Mouse (Mus musculus): ENCODE results near the gene Srp68. TPM values are rescaled to one million over a fixed set of nuclear protein-coding genes. Genes with fewer than 3 reads are reported as not detected.

Gene Srp68
- polyA plus RNA-seq, 2 experiments: 28.8 to 37.6 TPM

DNA sequence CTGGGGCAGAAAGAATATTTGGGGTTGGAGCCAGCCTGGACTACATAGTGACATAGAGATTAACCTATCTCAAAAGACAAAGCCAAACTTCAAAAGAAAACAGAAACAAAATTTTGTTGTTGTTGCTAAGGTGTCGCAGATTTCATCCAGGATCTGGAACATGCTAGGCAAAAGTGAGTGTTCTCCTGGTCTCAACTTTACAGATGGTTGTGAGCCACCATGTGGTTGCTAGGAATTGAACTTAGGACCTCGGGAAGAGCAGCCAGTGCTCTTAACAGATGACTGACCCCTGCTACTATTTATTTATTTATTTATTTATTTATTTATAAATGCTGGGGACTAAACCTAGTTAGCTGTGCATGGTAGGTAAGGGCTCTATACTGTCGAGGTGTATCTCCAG, 77.7 kb downstream of the Srp68 start:
- DNase-seq (ENCODE audit: low read depth in 3 of 3, low spot score in 3 of 3): no peak
- Histone ChIP-seq H3K4me2 (ENCODE audit: low read depth) (no peak overlapping the region), H3K4me3 (ENCODE audit: insufficient read depth in 1 of 2, low read depth in 2 of 2, low read length in 2 of 2) (no peak overlapping the region), H3K9me3 (ENCODE audit: control insufficient read depth, low read length) (no peaks in the 10 kb centered on the region), H3K36me3 (replicated peaks; ENCODE audit: control insufficient read depth, insufficient read depth, low read depth) (no peaks in the 10 kb centered on the region; the same call in 1 of the 2 replicates), H3K4me1 (replicated peaks; ENCODE audit: control insufficient read depth in 2 of 2, insufficient read depth in 2 of 2, low read length in 1 of 2) (peaks cover 17 to 24% of the 10 kb centered on the region in 2 experiments), H3K9ac (replicated peaks) (no peak overlapping the region), H3K27me3 (ENCODE audit: control insufficient read depth, insufficient read depth, low read length) (no peaks in the 10 kb centered on the region), H3K27ac (no peak overlapping the region; the same call in 1 of the 2 replicates)
- WGBS (ENCODE audit: insufficient replicate concordance): 72% methylated on average over 3 of the region's 3 CpGs
- ATAC-seq (ENCODE audit: insufficient read depth): no peak
- TF ChIP-seq EP300 (IDR thresholded peaks at IDR 0.05; ENCODE audit: low read depth) (no peak), CTCF (IDR thresholded peaks at IDR 0.05; ENCODE audit: low read depth) (no peak)

DNA sequence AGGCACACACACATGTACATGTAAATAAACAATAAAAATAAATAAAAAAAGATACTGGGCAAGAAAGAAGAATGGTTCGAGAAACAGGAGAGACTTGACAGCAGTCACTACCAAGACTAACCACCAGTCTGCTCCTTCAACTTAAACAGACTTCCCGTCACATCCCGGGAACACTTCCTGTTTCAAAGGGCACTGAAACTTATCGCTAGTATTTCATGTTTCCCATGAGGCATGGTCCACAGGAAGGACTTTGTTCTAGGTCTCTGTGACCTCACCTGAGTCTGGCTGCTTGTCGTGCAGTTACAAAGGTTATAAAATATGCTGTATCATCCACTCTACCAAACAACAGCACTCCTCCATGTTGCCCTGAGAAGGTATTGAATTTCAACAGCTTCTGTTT, 78.8 kb downstream of the Srp68 start:
- ATAC-seq (ENCODE audit: insufficient read depth) (no peak), DNase-seq (ENCODE audit: low read depth in 3 of 3, low spot score in 3 of 3) (peak in 2 of 3 experiments; percentile 23 to 24)
- H3K9ac ChIP-seq (replicated peaks): peak overlapping the region; percentile 1; the same call in 1 of the 2 replicates
- WGBS (ENCODE audit: insufficient replicate concordance): 8% methylated on average over 5 of the region's 5 CpGs
- H3K27me3 ChIP-seq (ENCODE audit: control insufficient read depth, insufficient read depth, low read length): no peaks in the 10 kb centered on the region
- H3K36me3 ChIP-seq (replicated peaks; ENCODE audit: control insufficient read depth, insufficient read depth, low read depth): no peaks in the 10 kb centered on the region; the same call in 1 of the 2 replicates
- TF ChIP-seq CTCF (IDR thresholded peaks at IDR 0.05; ENCODE audit: low read depth) (peak; percentile 30; the same call in 1 of the 2 replicates), EP300 (IDR thresholded peaks at IDR 0.05; ENCODE audit: low read depth) (peak; percentile 17; the same call in 1 of the 2 replicates)
- H3K9me3 ChIP-seq (ENCODE audit: control insufficient read depth, low read length): no peaks in the 10 kb centered on the region
- peaks cover 17 to 24% of the 10 kb centered on the region in 2 experiments for H3K4me1 ChIP-seq (replicated peaks; ENCODE audit: control insufficient read depth in 2 of 2, insufficient read depth in 2 of 2, low read length in 1 of 2)
- peak overlapping the region; percentile 58 for H3K27ac ChIP-seq
- H3K4me3 ChIP-seq (ENCODE audit: insufficient read depth in 1 of 2, low read depth in 2 of 2, low read length in 2 of 2): no peak overlapping the region; a peak in 1 of 4 replicates
- peak overlapping the region; percentile 42 for H3K4me2 ChIP-seq (ENCODE audit: low read depth)

Other genes with a start within 250 kb of the Srp68 start
- gene H3f3b, start 246.3 kb downstream of the Srp68 start, polyA plus RNA-seq (2012; rRNA removed): 173 and 248 TPM in 2 replicates
- 651 and 676 TPM in 2 replicates for gene H3f3b, start 246.3 kb downstream of the Srp68 start, polyA plus RNA-seq (2014; fragmentation: Nextera tagmentation; extraction: Ambion mirVana)
- gene Unk, start 243.9 kb downstream of the Srp68 start, polyA plus RNA-seq (2012; rRNA removed): 10.4 and 12.1 TPM in 2 replicates
- gene Unk, start 243.9 kb downstream of the Srp68 start, polyA plus RNA-seq (2014; fragmentation: Nextera tagmentation; extraction: Ambion mirVana): 6.4 and 7.9 TPM in 2 replicates
- gene Unc13d, start 196.3 kb downstream of the Srp68 start, polyA plus RNA-seq (2012; rRNA removed): 18.7 and 19.6 TPM in 2 replicates
- 14.9 and 16.8 TPM in 2 replicates for gene Unc13d, start 196.3 kb downstream of the Srp68 start, polyA plus RNA-seq (2014; fragmentation: Nextera tagmentation; extraction: Ambion mirVana)
- gene Wbp2, start 187.2 kb downstream of the Srp68 start, polyA plus RNA-seq (2012; rRNA removed): 46.2 and 57.4 TPM in 2 replicates
- 74.5 and 87.6 TPM in 2 replicates for gene Wbp2, start 187.2 kb downstream of the Srp68 start, polyA plus RNA-seq (2014; fragmentation: Nextera tagmentation; extraction: Ambion mirVana)
- gene Trim47, start 147.0 kb downstream of the Srp68 start, polyA plus RNA-seq (2012; rRNA removed): 1.8 and 2.0 TPM in 2 replicates
- gene Trim47, start 147.0 kb downstream of the Srp68 start, polyA plus RNA-seq (2014; fragmentation: Nextera tagmentation; extraction: Ambion mirVana): 2.2 and 3.2 TPM in 2 replicates
- 1.4 and 1.5 TPM in 2 replicates for gene Trim65, start 143.1 kb downstream of the Srp68 start, polyA plus RNA-seq (2012; rRNA removed)
- gene Trim65, start 143.1 kb downstream of the Srp68 start, polyA plus RNA-seq (2014; fragmentation: Nextera tagmentation; extraction: Ambion mirVana): 0.83 and 0.97 TPM in 2 replicates
- 17.5 and 24.8 TPM in 2 replicates for gene Mrpl38, start 135.3 kb downstream of the Srp68 start, polyA plus RNA-seq (2012; rRNA removed)
- 39.5 and 49.2 TPM in 2 replicates for gene Mrpl38, start 135.3 kb downstream of the Srp68 start, polyA plus RNA-seq (2014; fragmentation: Nextera tagmentation; extraction: Ambion mirVana)
- 5.8 and 8.7 TPM in 2 replicates for gene Fbf1, start 106.1 kb downstream of the Srp68 start, polyA plus RNA-seq (2012; rRNA removed)
- 3.1 and 3.5 TPM in 2 replicates for gene Fbf1, start 106.1 kb downstream of the Srp68 start, polyA plus RNA-seq (2014; fragmentation: Nextera tagmentation; extraction: Ambion mirVana)
- gene Ten1, start 75.4 kb downstream of the Srp68 start, polyA plus RNA-seq (2012; rRNA removed): 17.7 and 19.6 TPM in 2 replicates
- 27.3 and 29.3 TPM in 2 replicates for gene Ten1, start 75.4 kb downstream of the Srp68 start, polyA plus RNA-seq (2014; fragmentation: Nextera tagmentation; extraction: Ambion mirVana)
- 12.3 and 14.8 TPM in 2 replicates for gene Acox1, start 75.2 kb downstream of the Srp68 start, polyA plus RNA-seq (2012; rRNA removed)
- 16.6 and 18.6 TPM in 2 replicates for gene Acox1, start 75.2 kb downstream of the Srp68 start, polyA plus RNA-seq (2014; fragmentation: Nextera tagmentation; extraction: Ambion mirVana)
- 0.03 and 0.09 TPM in 2 replicates for gene Evpl, start 36.1 kb downstream of the Srp68 start, polyA plus RNA-seq (2012; rRNA removed)
- gene Evpl, start 36.1 kb downstream of the Srp68 start, polyA plus RNA-seq (2014; fragmentation: Nextera tagmentation; extraction: Ambion mirVana): 0.04 and 0.13 TPM in 2 replicates
- 0.02 TPM in 1 of 2 replicates, not detected in the other for gene Galr2, start 6.7 kb upstream of the Srp68 start, polyA plus RNA-seq (2012; rRNA removed)
- gene Galr2, start 6.7 kb upstream of the Srp68 start, polyA plus RNA-seq (2014; fragmentation: Nextera tagmentation; extraction: Ambion mirVana): not detected in 2 replicates
- gene Exoc7, start 33.0 kb upstream of the Srp68 start, polyA plus RNA-seq (2012; rRNA removed): 7.1 and 8.8 TPM in 2 replicates
- gene Exoc7, start 33.0 kb upstream of the Srp68 start, polyA plus RNA-seq (2014; fragmentation: Nextera tagmentation; extraction: Ambion mirVana): 14.9 and 16.7 TPM in 2 replicates
- gene Foxj1, start 61.2 kb upstream of the Srp68 start, polyA plus RNA-seq (2012; rRNA removed): 1.2 and 1.4 TPM in 2 replicates
- 0.76 and 0.80 TPM in 2 replicates for gene Foxj1, start 61.2 kb upstream of the Srp68 start, polyA plus RNA-seq (2014; fragmentation: Nextera tagmentation; extraction: Ambion mirVana)
- gene Rnf157, start 138.8 kb upstream of the Srp68 start, polyA plus RNA-seq (2012; rRNA removed): 0.57 and 0.75 TPM in 2 replicates
- gene Rnf157, start 138.8 kb upstream of the Srp68 start, polyA plus RNA-seq (2014; fragmentation: Nextera tagmentation; extraction: Ambion mirVana): 0.66 and 1.2 TPM in 2 replicates
- gene Ubald2, start 159.9 kb upstream of the Srp68 start, polyA plus RNA-seq (2012; rRNA removed): 58.9 and 70.9 TPM in 2 replicates
- 50.3 and 55.4 TPM in 2 replicates for gene Ubald2, start 159.9 kb upstream of the Srp68 start, polyA plus RNA-seq (2014; fragmentation: Nextera tagmentation; extraction: Ambion mirVana)
- 0.01 and 0.02 TPM in 2 replicates for gene Qrich2, start 192.0 kb upstream of the Srp68 start, polyA plus RNA-seq (2012; rRNA removed)
- gene Qrich2, start 192.0 kb upstream of the Srp68 start, polyA plus RNA-seq (2014; fragmentation: Nextera tagmentation; extraction: Ambion mirVana): 0.08 TPM in 1 of 2 replicates, not detected in the other
- gene Prpsap1, start 220.0 kb upstream of the Srp68 start, polyA plus RNA-seq (2012; rRNA removed): 19.2 and 22.2 TPM in 2 replicates
- 38.4 and 40.4 TPM in 2 replicates for gene Prpsap1, start 220.0 kb upstream of the Srp68 start, polyA plus RNA-seq (2014; fragmentation: Nextera tagmentation; extraction: Ambion mirVana)